Mouse (Mus musculus) hindbrain, embryonic 16.5 days (tissue): ENCODE data around the gene Tmem262. TPM values are rescaled to one million over a fixed set of nuclear protein-coding genes. Genes with fewer than 3 reads are reported as not detected.
A peak's percentile ranks its signal among the peaks of the same experiment; 100 is the strongest.
"Not testable (repeated sequence)": the region's sequence is repeated elsewhere in the genome, so short reads cannot be mapped to it uniquely, and the experiment has no call there.

Experiments used
- ATAC-seq: fragments of 200-750 bp; cut with Nextera tagmentation; 2 replicates; pipeline ENCODE4 v1.8.0; 2017; ENCODE audit warnings: moderate TSS enrichment, moderate library complexity
- H3K27ac ChIP-seq: fragments of 300-500 bp; sonication (generic); 2 replicates; pipeline ENCODE4 v1.5.1; 2014; ENCODE audit warnings: low read depth, mild to moderate bottlenecking, control low read depth, low read length, moderate library complexity
- H3K27me3 ChIP-seq: fragments of 300-500 bp; sonication (generic); replicated peaks from 2 replicates; pipeline ENCODE4 v1.6.1; 2014; ENCODE audit warnings: low read length; ENCODE audit not compliant: control insufficient read depth, insufficient read depth
- H3K36me3 ChIP-seq: fragments of 300-500 bp; sonication (generic); 2 replicates; pipeline ENCODE4 v1.6.1; 2014; ENCODE audit warnings: mild to moderate bottlenecking, low read length, moderate library complexity, mixed read lengths; ENCODE audit not compliant: control insufficient read depth, insufficient read depth
- H3K4me1 ChIP-seq: fragments of 300-500 bp; sonication (generic); 2 replicates; pipeline ENCODE4 v1.6.1; 2014; ENCODE audit warnings: low read depth, low read length; ENCODE audit not compliant: control insufficient read depth, insufficient read depth
- H3K4me2 ChIP-seq: fragments of 300-500 bp; sonication (generic); 2 replicates; pipeline ENCODE4 v1.6.1; 2014; ENCODE audit warnings: mild to moderate bottlenecking, low read length, control low read depth, moderate library complexity
- H3K4me3 ChIP-seq: fragments of 300-500 bp; sonication (generic); 2 replicates; pipeline ENCODE4 v1.5.1; 2014; ENCODE audit warnings: mild to moderate bottlenecking, low read length, control low read depth, moderate library complexity
- H3K9ac ChIP-seq: fragments of 300-500 bp; sonication (generic); 2 replicates; pipeline ENCODE4 v1.6.1; 2014; ENCODE audit warnings: low read depth, mild to moderate bottlenecking, control low read depth, low read length, moderate library complexity
- H3K9me3 ChIP-seq: fragments of 300-500 bp; sonication (generic); 2 replicates; pipeline ENCODE4 v1.6.1; 2014; ENCODE audit warnings: mild to moderate bottlenecking, low read length, moderate library complexity; ENCODE audit not compliant: control insufficient read depth
- WGBS: fragments of 180-500 bp; shearing (Covaris S2); extraction: QIAGEN DNeasy Blood & Tissue Kit; methylation state at CpG from one replicate; pipeline ENCODE4 v1.1.7; 2014; 5-methylcytosine and 5-hydroxymethylcytosine counted together
- polyA plus RNA-seq: library from polyadenylated mRNA; unstranded; fragments of >200 nt; fragmentation: Nextera tagmentation; extraction: Ambion mirVana; gene quantifications from 2 replicates; pipeline ENCODE4 v1.2.1, GENCODE M21; 2015

Gene Tmem262
- not detected in 2 replicates for polyA plus RNA-seq

DNA sequence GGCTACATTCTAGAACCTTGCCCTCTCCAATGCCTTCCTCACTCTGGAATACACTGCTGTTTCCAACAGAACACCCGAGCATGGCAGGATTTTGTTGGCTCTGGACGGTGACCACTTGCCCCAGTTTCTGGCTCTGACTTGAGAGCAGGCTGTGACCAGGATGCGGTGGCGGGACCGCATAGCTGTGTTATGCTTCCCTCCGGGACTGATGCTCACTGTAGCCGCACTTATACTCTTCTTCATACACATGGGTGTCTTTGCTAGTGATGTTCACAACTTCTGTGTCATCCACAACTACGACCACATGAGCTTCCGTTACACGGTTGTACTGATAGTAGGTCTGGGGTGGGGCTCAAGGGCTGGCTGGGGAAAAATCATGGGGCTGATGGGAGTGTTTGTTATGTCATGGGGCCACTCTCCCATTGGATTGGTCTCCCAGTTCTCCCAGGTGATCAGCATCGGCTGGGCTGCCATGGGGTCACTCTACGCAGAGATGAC, at the start of gene Tmem262:
TSS of gene Tmem262 (plus strand) at position 51 of the 498 bp plus-strand sequence.
- H3K27me3 ChIP-seq = no peaks in the 10 kb centered on the region
- ATAC-seq = no peak
- H3K9ac ChIP-seq = no peak within 1 kb of the TSS
- no peak within 1 kb of the TSS for H3K4me2 ChIP-seq
- peaks cover 18% of the 10 kb centered on the region for H3K4me1 ChIP-seq
- no peak within 1 kb of the TSS for H3K27ac ChIP-seq
- H3K4me3 ChIP-seq = no peak within 1 kb of the TSS
- 95% methylated on average over 12 of the region's 12 CpGs for WGBS
- no peaks in the 10 kb centered on the region for H3K9me3 ChIP-seq
- H3K36me3 ChIP-seq = peaks cover 15% of the 10 kb centered on the region

DNA sequence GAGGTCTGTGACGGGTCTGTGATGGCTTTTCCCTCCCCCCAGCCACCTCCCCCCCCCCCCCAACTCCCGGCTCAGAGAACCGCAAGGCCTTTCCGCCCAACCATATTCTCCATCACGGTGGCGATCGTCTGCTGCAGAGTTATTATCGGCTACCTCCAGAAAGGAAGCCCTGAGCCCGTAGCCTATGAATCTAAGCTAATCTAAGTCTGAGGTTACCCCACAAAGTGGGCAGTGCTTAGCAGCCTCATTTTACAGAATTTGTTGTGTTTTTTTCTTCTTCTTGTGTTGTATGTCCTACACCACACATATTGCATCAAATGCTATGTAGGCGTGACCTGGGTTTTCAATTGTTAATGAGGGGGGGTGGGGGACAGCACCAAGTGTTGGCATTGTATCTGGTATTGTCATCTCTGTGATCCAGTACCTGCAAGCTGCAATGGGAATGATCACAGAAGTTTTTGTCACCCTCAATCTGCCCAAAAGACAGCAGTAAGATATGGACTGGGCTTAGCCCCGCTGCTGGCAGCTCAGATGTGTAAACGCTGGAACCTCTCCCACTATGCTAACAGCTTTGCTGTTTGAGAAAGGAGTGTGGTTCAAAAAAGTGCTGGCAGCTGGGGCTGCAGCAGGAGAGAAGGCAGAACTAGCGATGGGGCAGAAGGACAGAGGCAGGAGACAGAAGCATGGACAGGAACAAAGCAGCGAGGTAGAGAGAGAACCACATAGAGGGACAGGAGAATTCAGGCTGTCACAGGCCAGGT, 49.1 kb upstream of the Tmem262 start:
- Histone ChIP-seq H3K9ac (no peak overlapping the region), H3K27ac (no peak overlapping the region), H3K36me3 (no peaks in the 10 kb centered on the region), H3K9me3 (no peaks in the 10 kb centered on the region), H3K27me3 (no peaks in the 10 kb centered on the region), H3K4me2 (no peak overlapping the region), H3K4me1 (no peaks in the 10 kb centered on the region), H3K4me3 (no peak overlapping the region)
- 74% methylated on average over 14 of the region's 14 CpGs for WGBS
- ATAC-seq = no peak

DNA sequence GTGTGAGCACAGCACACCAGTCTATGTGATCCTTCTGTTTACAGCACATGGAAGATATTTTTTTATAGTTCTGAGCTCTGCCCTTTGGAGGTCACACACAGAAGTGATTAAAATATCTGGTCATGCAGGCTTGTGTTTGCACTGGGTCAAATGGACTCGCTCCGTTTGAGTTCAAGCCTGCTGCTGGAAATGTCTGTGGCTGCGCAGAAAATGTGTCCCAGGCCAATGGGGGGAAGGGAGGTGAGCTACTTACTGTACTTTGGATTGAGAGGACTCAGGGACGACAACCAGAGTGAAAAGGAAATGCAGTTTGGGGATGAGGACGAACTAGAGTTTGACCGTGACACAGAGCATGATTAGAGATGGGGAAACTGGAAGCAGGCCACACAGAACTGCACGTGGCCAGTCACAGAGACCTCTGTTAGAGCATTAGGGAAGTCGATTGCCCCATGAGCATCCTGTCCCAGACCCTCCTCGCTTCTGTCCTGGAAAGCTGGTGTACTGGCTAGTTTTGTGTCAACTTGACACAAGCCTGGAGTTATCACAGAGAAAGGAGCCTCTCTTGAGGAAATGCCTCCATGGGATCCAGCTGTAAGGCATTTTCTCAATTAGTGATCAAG, 43.8 kb upstream of the Tmem262 start:
- no peak overlapping the region for H3K4me3 ChIP-seq
- H3K4me1 ChIP-seq = no peaks in the 10 kb centered on the region
- no peak for ATAC-seq
- no peaks in the 10 kb centered on the region for H3K9me3 ChIP-seq
- no peak overlapping the region for H3K9ac ChIP-seq
- H3K36me3 ChIP-seq = no peaks in the 10 kb centered on the region
- WGBS = 83% methylated on average over 9 of the region's 9 CpGs
- no peak overlapping the region for H3K4me2 ChIP-seq
- H3K27me3 ChIP-seq = no peaks in the 10 kb centered on the region
- H3K27ac ChIP-seq = no peak overlapping the region

DNA sequence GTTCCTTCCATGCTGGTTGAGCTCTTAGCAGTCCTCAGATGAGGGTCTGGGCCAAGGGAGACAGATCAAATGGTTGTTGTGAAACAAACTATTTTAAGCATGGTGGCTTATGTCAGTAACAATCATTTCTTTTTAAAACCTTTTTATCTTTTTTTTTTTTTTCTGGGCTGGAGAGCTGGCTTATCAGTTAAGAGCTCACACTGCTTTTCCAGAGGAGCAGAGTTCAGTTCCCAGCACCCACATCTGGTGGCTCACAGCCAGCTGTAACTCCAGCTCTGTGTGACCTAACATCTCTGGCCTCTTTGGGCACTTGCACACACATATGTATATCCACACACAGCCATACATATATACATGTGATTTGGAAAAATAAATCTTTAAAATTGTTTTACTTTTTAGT, 42.1 kb upstream of the Tmem262 start:
- no peak overlapping the region for H3K9ac ChIP-seq
- H3K27ac ChIP-seq = no peak overlapping the region
- H3K4me2 ChIP-seq = no peak overlapping the region
- no peak for ATAC-seq
- no peaks in the 10 kb centered on the region for H3K27me3 ChIP-seq
- no peak overlapping the region for H3K4me3 ChIP-seq
- no peaks in the 10 kb centered on the region for H3K36me3 ChIP-seq
- H3K9me3 ChIP-seq = no peaks in the 10 kb centered on the region
- no peaks in the 10 kb centered on the region for H3K4me1 ChIP-seq

DNA sequence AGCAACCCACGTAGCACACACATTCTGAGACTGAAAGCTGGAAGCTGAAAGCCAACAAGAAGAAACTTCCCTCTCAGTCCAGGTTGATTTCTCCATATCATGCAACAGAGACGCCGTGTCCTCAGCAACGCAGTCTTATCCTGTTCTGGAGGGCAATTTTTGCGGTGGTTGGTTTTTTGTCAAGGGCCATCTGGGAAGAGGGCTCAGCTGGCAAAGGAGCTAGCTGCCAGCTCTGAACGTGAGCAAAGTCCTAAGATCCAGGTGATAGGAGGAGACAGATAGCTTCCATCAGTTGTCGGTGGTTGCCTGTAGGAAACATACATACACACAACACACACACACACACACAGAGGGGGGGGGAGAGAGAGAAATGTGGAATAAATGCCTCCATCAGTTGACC, 41.5 kb upstream of the Tmem262 start:
- no peak overlapping the region; the same call in 1 of the 2 replicates for H3K9ac ChIP-seq
- H3K4me3 ChIP-seq = no peak overlapping the region
- H3K4me2 ChIP-seq = no peak overlapping the region
- H3K4me1 ChIP-seq = no peaks in the 10 kb centered on the region
- H3K9me3 ChIP-seq = no peaks in the 10 kb centered on the region
- 78% methylated on average over 7 of the region's 7 CpGs for WGBS
- no peak overlapping the region for H3K27ac ChIP-seq
- H3K36me3 ChIP-seq = no peaks in the 10 kb centered on the region
- no peaks in the 10 kb centered on the region for H3K27me3 ChIP-seq
- no peak for ATAC-seq

DNA sequence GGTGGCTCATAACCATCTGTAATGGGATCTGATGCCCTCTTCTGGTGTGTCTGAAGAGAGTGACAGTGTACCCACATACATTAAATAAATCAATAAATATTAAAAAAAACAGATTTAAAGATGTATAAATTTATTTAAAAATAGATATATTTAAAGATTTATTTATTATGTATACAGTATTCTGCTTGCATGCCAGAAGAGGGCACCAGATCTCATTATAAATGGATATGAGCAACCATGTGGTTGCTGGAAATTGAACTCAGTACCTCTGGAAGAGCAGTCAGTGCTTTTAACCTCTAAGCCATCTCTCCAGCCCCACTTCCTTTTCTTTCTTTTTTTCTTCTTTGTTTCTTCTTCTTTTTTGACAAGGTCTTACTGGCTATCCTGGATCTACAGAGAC, 39.8 kb upstream of the Tmem262 start:
- Histone ChIP-seq H3K4me2 (no peak overlapping the region), H3K27ac (no peak overlapping the region), H3K9ac (no peak overlapping the region), H3K36me3 (no peaks in the 10 kb centered on the region), H3K4me3 (no peak overlapping the region), H3K9me3 (no peaks in the 10 kb centered on the region), H3K4me1 (peaks cover 1% of the 10 kb centered on the region), H3K27me3 (no peaks in the 10 kb centered on the region)
- no peak for ATAC-seq

DNA sequence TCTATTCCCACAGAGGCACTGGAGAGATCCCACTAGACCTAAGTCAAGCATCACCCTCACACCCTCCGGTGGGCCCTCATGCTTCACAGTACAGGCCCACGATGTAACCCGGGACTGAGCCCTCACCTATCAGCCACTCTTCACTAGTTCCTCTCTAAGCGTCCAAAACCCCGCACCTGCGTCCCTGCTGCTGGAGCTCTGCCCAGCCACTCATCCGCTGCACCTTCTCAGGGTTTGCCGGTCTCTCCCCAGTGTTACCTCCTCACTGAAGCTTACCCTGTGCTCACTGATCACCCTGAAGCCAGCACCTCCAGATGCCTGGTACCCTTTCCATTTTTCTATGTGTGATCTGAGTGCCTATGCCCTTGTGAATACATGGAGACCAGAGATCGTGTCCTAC, 37.5 kb upstream of the Tmem262 start:
- no peak overlapping the region for H3K9ac ChIP-seq

DNA sequence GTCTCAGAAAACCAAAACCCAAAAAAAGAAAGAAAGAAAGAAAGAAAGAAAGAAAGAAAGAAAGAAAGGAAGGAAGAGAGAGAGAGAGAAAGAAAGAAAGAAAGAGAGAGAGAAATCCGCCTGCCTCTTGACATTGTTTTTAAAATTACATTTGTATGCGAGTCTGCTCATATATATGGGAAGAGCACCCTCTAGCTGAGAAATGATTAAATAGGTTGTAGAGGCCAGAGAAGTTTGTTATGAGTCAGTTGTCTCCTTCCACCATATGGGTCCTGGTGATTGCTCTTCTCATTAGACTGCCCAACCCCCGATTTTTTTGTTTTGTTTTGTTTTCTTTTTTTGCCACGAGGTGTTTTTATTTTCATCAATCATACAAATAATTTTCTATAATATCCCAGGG, 35.7 kb upstream of the Tmem262 start:
- not testable (repeated sequence) for H3K9me3 ChIP-seq, ATAC-seq, H3K36me3 ChIP-seq, H3K27me3 ChIP-seq, H3K4me2 ChIP-seq, H3K27ac ChIP-seq, H3K4me3 ChIP-seq, H3K9ac ChIP-seq
- H3K4me1 ChIP-seq = peaks cover 21% of the 10 kb centered on the region
- WGBS = 63% methylated on average over 4 of the region's 4 CpGs

More for the DNA sequence above, 37.5 kb upstream of the Tmem262 start:
- no peak overlapping the region for H3K27ac ChIP-seq
- no peaks in the 10 kb centered on the region for H3K27me3 ChIP-seq
- no peaks in the 10 kb centered on the region for H3K9me3 ChIP-seq
- H3K4me3 ChIP-seq = no peak overlapping the region
- H3K4me2 ChIP-seq = no peak overlapping the region
- no peaks in the 10 kb centered on the region for H3K36me3 ChIP-seq
- ATAC-seq = no peak
- WGBS = 66% methylated on average over 9 of the region's 9 CpGs
- peaks cover 7% of the 10 kb centered on the region for H3K4me1 ChIP-seq

DNA sequence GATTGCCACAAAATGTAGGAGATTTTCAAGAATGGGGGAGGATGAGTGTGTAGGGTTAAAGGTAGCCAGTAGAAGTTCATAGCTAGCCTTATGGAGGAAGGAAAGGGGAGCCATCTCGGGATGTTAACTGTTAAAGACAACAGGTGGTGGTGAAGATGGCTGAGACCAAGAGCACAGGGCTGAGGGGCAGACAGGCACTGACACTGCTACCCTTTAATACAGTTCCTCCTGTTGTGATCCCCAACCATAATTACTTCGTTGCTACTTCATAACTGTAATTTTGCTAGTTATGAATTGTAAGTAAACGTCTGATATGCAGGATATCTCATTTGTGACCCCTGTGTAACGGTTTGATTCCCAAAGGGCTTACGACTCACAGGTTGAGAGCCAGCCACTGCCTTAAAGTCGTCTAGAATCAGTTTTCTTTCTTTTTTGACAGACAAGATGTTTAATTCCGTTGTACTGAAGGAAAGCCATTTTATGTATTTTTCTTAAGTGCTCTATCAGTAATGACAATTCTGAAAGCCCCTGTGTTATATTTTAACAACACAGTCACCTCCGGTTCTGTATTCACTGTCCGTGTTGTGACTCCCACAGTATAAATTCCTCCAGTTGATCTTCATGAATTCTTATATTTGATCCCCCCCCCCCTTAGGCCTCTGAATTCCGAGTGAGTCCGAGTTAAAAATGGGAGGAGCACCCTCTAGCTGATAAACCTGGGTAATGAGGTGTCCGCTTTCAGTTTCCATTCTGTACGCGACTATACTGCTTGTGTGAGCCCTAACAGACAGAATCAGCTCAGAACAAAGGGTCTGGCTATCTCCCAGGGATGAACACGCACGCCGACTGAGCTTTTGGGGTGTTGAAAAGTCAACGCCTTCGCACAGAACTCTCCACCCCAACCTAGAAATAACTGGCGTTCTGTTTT, 34.2 kb upstream of the Tmem262 start:
- ATAC-seq = peak; percentile 54
- WGBS = 16% methylated on average over 20 of the region's 20 CpGs
- peak overlapping the region; percentile 90 for H3K4me3 ChIP-seq

More for the DNA sequence above, 34.2 kb upstream of the Tmem262 start:
- H3K27me3 ChIP-seq = no peaks in the 10 kb centered on the region
- H3K9ac ChIP-seq = peak overlapping the region; percentile 91
- peaks cover 21% of the 10 kb centered on the region for H3K4me1 ChIP-seq
- no peaks in the 10 kb centered on the region for H3K9me3 ChIP-seq
- H3K4me2 ChIP-seq = peak overlapping the region; percentile 86
- H3K27ac ChIP-seq = peak overlapping the region; percentile 99
- peaks cover 18% of the 10 kb centered on the region for H3K36me3 ChIP-seq
